In genomic region chr1:105012616-105013015, GRCm38 (mm10) we compare ENCODE assay signal across 31 mouse cellular contexts.
A peak's percentile ranks its signal among the peaks of the same experiment; 100 is the strongest.
DNase-seq lines count a peak whose midpoint lies in the region; ATAC-seq lines count a peak whose summit lies in the region.
"Had no signal": no experiment of that assay in that cellular context is flagged by ENCODE, and none has a peak within 500 bp of the region (broad histone marks: within the 10 kb centered on the region; RNA-seq: fewer than 3 reads in every experiment).

No protein-coding gene starts in this region.

- H3K9me3 ChIP-seq in forebrain, embryonic 14.5 days (replicated peaks; ENCODE audit: control insufficient read depth, low read length), result no peaks in the 10 kb centered on the region
- no peaks in the 10 kb centered on the region for H3K9me3 ChIP-seq in forebrain, embryonic 15.5 days
- no peaks in the 10 kb centered on the region for H3K9me3 ChIP-seq in neural tube, embryonic 12.5 days
- no peaks in the 10 kb centered on the region for H3K9me3 ChIP-seq in neural tube, embryonic 15.5 days (replicated peaks)
- H3K9me3 ChIP-seq in hindbrain, embryonic 13.5 days, result no peaks in the 10 kb centered on the region
- H3K9me3 ChIP-seq: embryonic facial prominence, embryonic 10.5 days; embryonic facial prominence, embryonic 15.5 days; forebrain, embryonic 12.5 days; kidney, embryonic 15.5 days; limb, embryonic 12.5 days; liver, embryonic 15.5 days; midbrain, embryonic 10.5 days had no signal

- no peak overlapping the region for H3K27ac ChIP-seq in forebrain, embryonic 14.5 days (ENCODE audit: low read depth, low read length)
- no peak overlapping the region for H3K27ac ChIP-seq in forebrain, embryonic 15.5 days (replicated peaks)
- H3K27ac ChIP-seq in neural tube, embryonic 12.5 days, result no peak overlapping the region
- no peak overlapping the region for H3K27ac ChIP-seq in neural tube, embryonic 15.5 days (replicated peaks)
- no peak overlapping the region for H3K27ac ChIP-seq in hindbrain, embryonic 13.5 days
- H3K27ac ChIP-seq: embryonic facial prominence, embryonic 10.5 days; embryonic facial prominence, embryonic 15.5 days; forebrain, embryonic 12.5 days; gastrocnemius, adult 2 months; kidney, embryonic 15.5 days; limb, embryonic 12.5 days; liver, embryonic 15.5 days; midbrain, embryonic 10.5 days had no signal

- H3K36me3 ChIP-seq in forebrain, embryonic 14.5 days (ENCODE audit: control insufficient read depth, insufficient read depth, low read length), result no peaks in the 10 kb centered on the region
- no peaks in the 10 kb centered on the region for H3K36me3 ChIP-seq in forebrain, embryonic 15.5 days
- no peaks in the 10 kb centered on the region for H3K36me3 ChIP-seq in neural tube, embryonic 12.5 days
- no peaks in the 10 kb centered on the region for H3K36me3 ChIP-seq in neural tube, embryonic 15.5 days
- no peaks in the 10 kb centered on the region for H3K36me3 ChIP-seq in hindbrain, embryonic 13.5 days
- H3K36me3 ChIP-seq: embryonic facial prominence, embryonic 10.5 days; embryonic facial prominence, embryonic 15.5 days; forebrain, embryonic 12.5 days; kidney, embryonic 15.5 days; limb, embryonic 12.5 days; liver, embryonic 15.5 days; midbrain, embryonic 10.5 days had no signal

- DNase-seq in forebrain, embryonic 14.5 days (ENCODE audit: low spot score), result peak; percentile 6
- peak; percentile 47 for DNase-seq in brain, adult 2 months (ENCODE audit: low read depth, low spot score)
- no peak for DNase-seq in right cerebral cortex, adult 18-20 months
- DNase-seq: adrenal gland, postnatal 36 days; cerebellum, adult 8-10 months; cerebellum, postnatal 36 days; gastrocnemius, adult 2 months; gastrocnemius, postnatal 36 days; heart, adult 18-20 months; heart, postnatal 4 days; kidney, adult 18-20 months; kidney, postnatal 25 days; lung, embryonic 14.5 days; lung, postnatal 14 days; thymus, adult 2 months; thymus, postnatal 36 days had no signal

- 2% methylated on average over 2 of the region's 2 CpGs for WGBS in forebrain, embryonic 14.5 days
- 4% methylated on average over 2 of the region's 2 CpGs for WGBS in forebrain, embryonic 15.5 days
- 6% methylated on average over 2 of the region's 2 CpGs for WGBS in neural tube, embryonic 12.5 days
- WGBS in neural tube, embryonic 15.5 days, result 6% methylated on average over 2 of the region's 2 CpGs
- WGBS in hindbrain, embryonic 13.5 days, result 7% methylated on average over 2 of the region's 2 CpGs

- no peak for ATAC-seq in forebrain, embryonic 14.5 days
- ATAC-seq in forebrain, embryonic 15.5 days (replicated peaks), result no peak
- ATAC-seq in neural tube, embryonic 12.5 days (ENCODE audit: low FRiP score, low read depth), result 0 out of 2 replicates have a peak, but pooled peaks have one; percentile 29
- no peak for ATAC-seq in neural tube, embryonic 15.5 days (ENCODE audit: low FRiP score)
- ATAC-seq in hindbrain, embryonic 13.5 days (ENCODE audit: low FRiP score), result no peak
- ATAC-seq: CD4-positive, CD25-positive, alpha-beta regulatory T cell, adult 4 months; hindbrain, embryonic 16.5 days had no signal

- H3K27me3 ChIP-seq in forebrain, embryonic 14.5 days (replicated peaks; ENCODE audit: control insufficient read depth, insufficient read depth, low read length), result no peaks in the 10 kb centered on the region
- no peaks in the 10 kb centered on the region for H3K27me3 ChIP-seq in forebrain, embryonic 15.5 days
- no peaks in the 10 kb centered on the region for H3K27me3 ChIP-seq in neural tube, embryonic 12.5 days (replicated peaks)
- H3K27me3 ChIP-seq in neural tube, embryonic 15.5 days (replicated peaks), result no peaks in the 10 kb centered on the region
- no peaks in the 10 kb centered on the region for H3K27me3 ChIP-seq in hindbrain, embryonic 13.5 days
- H3K27me3 ChIP-seq: embryonic facial prominence, embryonic 15.5 days; forebrain, embryonic 12.5 days; kidney, embryonic 15.5 days; limb, embryonic 12.5 days; liver, embryonic 15.5 days had no signal

- no peak overlapping the region for H3K4me2 ChIP-seq in forebrain, embryonic 14.5 days (ENCODE audit: low read length)
- H3K4me2 ChIP-seq in forebrain, embryonic 15.5 days (replicated peaks), result no peak overlapping the region
- H3K4me2 ChIP-seq in neural tube, embryonic 12.5 days (replicated peaks), result no peak overlapping the region
- no peak overlapping the region for H3K4me2 ChIP-seq in neural tube, embryonic 15.5 days
- no peak overlapping the region for H3K4me2 ChIP-seq in hindbrain, embryonic 13.5 days
- H3K4me2 ChIP-seq: embryonic facial prominence, embryonic 15.5 days; forebrain, embryonic 12.5 days; heart, embryonic 11.5 days; kidney, embryonic 15.5 days; limb, embryonic 12.5 days; liver, embryonic 15.5 days; lung, embryonic 14.5 days had no signal

- no peak overlapping the region for H3K9ac ChIP-seq in forebrain, embryonic 14.5 days (ENCODE audit: low read length)
- no peak overlapping the region for H3K9ac ChIP-seq in forebrain, embryonic 15.5 days (replicated peaks)
- no peak overlapping the region for H3K9ac ChIP-seq in neural tube, embryonic 12.5 days
- no peak overlapping the region for H3K9ac ChIP-seq in neural tube, embryonic 15.5 days (replicated peaks)
- no peak overlapping the region for H3K9ac ChIP-seq in hindbrain, embryonic 13.5 days
- H3K9ac ChIP-seq: embryonic facial prominence, embryonic 15.5 days; forebrain, embryonic 12.5 days; kidney, embryonic 15.5 days; limb, embryonic 12.5 days; liver, embryonic 15.5 days; lung, embryonic 14.5 days had no signal

- H3K4me1 ChIP-seq in forebrain, embryonic 14.5 days (ENCODE audit: control insufficient read depth, insufficient read depth, low read length), result no peaks in the 10 kb centered on the region
- 0 out of 2 replicates have a peak, but pooled peaks cover 4% of the 10 kb centered on the region for H3K4me1 ChIP-seq in forebrain, embryonic 15.5 days
- no peaks in the 10 kb centered on the region for H3K4me1 ChIP-seq in neural tube, embryonic 12.5 days
- H3K4me1 ChIP-seq in neural tube, embryonic 15.5 days, result no peaks in the 10 kb centered on the region
- H3K4me1 ChIP-seq in hindbrain, embryonic 13.5 days (replicated peaks), result peaks cover 4% of the 10 kb centered on the region; the same call in 1 of the 2 replicates
- H3K4me1 ChIP-seq: embryonic facial prominence, embryonic 15.5 days; kidney, embryonic 15.5 days; limb, embryonic 12.5 days; liver, embryonic 15.5 days had no signal

- no peak overlapping the region for H3K4me3 ChIP-seq in forebrain, embryonic 14.5 days (ENCODE audit: low read depth, low read length)
- no peak overlapping the region for H3K4me3 ChIP-seq in forebrain, embryonic 15.5 days
- no peak overlapping the region for H3K4me3 ChIP-seq in neural tube, embryonic 12.5 days
- no peak overlapping the region for H3K4me3 ChIP-seq in neural tube, embryonic 15.5 days (replicated peaks)
- H3K4me3 ChIP-seq in hindbrain, embryonic 13.5 days, result no peak overlapping the region
- H3K4me3 ChIP-seq: embryonic facial prominence, embryonic 10.5 days; embryonic facial prominence, embryonic 15.5 days; forebrain, embryonic 12.5 days; gastrocnemius, adult 2 months; kidney, embryonic 15.5 days; left cerebral cortex, adult 2 months; limb, embryonic 12.5 days; liver, embryonic 15.5 days; midbrain, embryonic 10.5 days had no signal
